Mouse (Mus musculus) lung, adult 2 months (tissue): ENCODE measurements at regions not wholly inside any gene's neighbourhood (a gene's known extent, or its start where the extent isn't known, plus 50 kb on each side); places are given as distances from the start of the nearest gene placed in this dataset.

Experiments used
- CTCF ChIP-seq: fragments of 200-500 bp; IDR thresholded peaks from 2 replicates; pipeline ENCODE4 v1.5.1; 2011; ENCODE audit warnings: mild to moderate bottlenecking, low read length, control low read depth; ENCODE audit not compliant: insufficient read depth
- POLR2A ChIP-seq: fragments of 200-500 bp; IDR thresholded peaks from 2 replicates; pipeline ENCODE4 v1.6.1; 2011; ENCODE audit warnings: low read depth, mild to moderate bottlenecking, control low read depth, low read length, borderline replicate concordance; ENCODE audit errors: extremely low read depth

GRCm38 (mm10) chr6:98740447-98740846 is 397.9 kb upstream of the Gm765 start:
- TF ChIP-seq CTCF, result no peak
- TF ChIP-seq POLR2A, result no peak
